Mouse (Mus musculus) liver, postnatal 0 days (tissue): ENCODE data around the gene Pde6h. TPM values are rescaled to one million over a fixed set of nuclear protein-coding genes. Genes with fewer than 3 reads are reported as not detected.

Experiments used
- ATAC-seq: fragments of 200-750 bp; cut with Nextera tagmentation; 2 replicates; pipeline ENCODE4 v1.8.0; 2017; ENCODE audit warnings: mild to moderate bottlenecking, moderate library complexity
- DNase-seq: peaks from one replicate; pipeline ENCODE4 v3.0.0-alpha.2; 2016
- H3K27ac ChIP-seq: fragments of 300-500 bp; sonication (generic); 2 replicates; pipeline ENCODE4 v1.5.1; 2014; ENCODE audit warnings: antibody characterized with exemption, moderate library complexity, mild to moderate bottlenecking, low read depth
- H3K27me3 ChIP-seq: fragments of 300-500 bp; sonication (generic); 2 replicates; pipeline ENCODE4 v1.6.1; 2014; ENCODE audit warnings: low read length, control low read depth, mixed read lengths; ENCODE audit not compliant: insufficient read depth
- H3K36me3 ChIP-seq: fragments of 300-500 bp; sonication (generic); replicated peaks from 2 replicates; pipeline ENCODE4 v1.6.1; 2014; ENCODE audit warnings: mild to moderate bottlenecking, control low read depth, low read length, moderate library complexity, mixed read lengths; ENCODE audit not compliant: insufficient read depth
- H3K4me1 ChIP-seq: fragments of 300-500 bp; sonication (generic); 2 replicates; pipeline ENCODE4 v1.6.1; 2014; ENCODE audit warnings: antibody characterized with exemption, mild to moderate bottlenecking, control low read depth; ENCODE audit not compliant: insufficient read depth
- H3K4me2 ChIP-seq: fragments of 300-500 bp; sonication (generic); 2 replicates; pipeline ENCODE4 v1.6.1; 2014; ENCODE audit warnings: low read depth, mild to moderate bottlenecking, low read length, moderate library complexity, mixed read lengths
- H3K4me3 ChIP-seq: fragments of 300-500 bp; sonication (generic); 2 replicates; pipeline ENCODE4 v1.5.1; 2014; ENCODE audit warnings: low read depth, low read length
- H3K9ac ChIP-seq: fragments of 300-500 bp; sonication (generic); replicated peaks from 2 replicates; pipeline ENCODE4 v1.6.1; 2014; ENCODE audit warnings: mild to moderate bottlenecking, moderate library complexity
- H3K9me3 ChIP-seq: fragments of 300-500 bp; sonication (generic); 2 replicates; pipeline ENCODE4 v1.6.1; 2016; ENCODE audit warnings: mild to moderate bottlenecking, control low read depth, low read length, mixed read lengths
- CTCF ChIP-seq: sonication (generic); IDR thresholded peaks from 2 replicates; pipeline ENCODE4 v1.5.1; 2016; ENCODE audit warnings: antibody characterized with exemption, low read depth
- EP300 ChIP-seq: IDR thresholded peaks from 2 replicates; pipeline ENCODE4 v1.6.1; 2016; ENCODE audit warnings: antibody characterized with exemption, low read depth, mild to moderate bottlenecking
- WGBS: fragments of 180-500 bp; shearing (Covaris S2); extraction: QIAGEN DNeasy Blood & Tissue Kit; methylation state at CpG from one replicate; pipeline ENCODE4 v1.1.7; 2014; ENCODE audit not compliant: insufficient replicate concordance; 5-methylcytosine and 5-hydroxymethylcytosine counted together
- polyA plus RNA-seq: library from polyadenylated mRNA; unstranded; fragments of >200 nt; fragmentation: Nextera tagmentation; extraction: Ambion mirVana; gene quantifications from 2 replicates; pipeline ENCODE4 v1.2.1, GENCODE M21; 2015

Gene Pde6h
- polyA plus RNA-seq, 1 experiment from 2014 or later: 0.34 TPM

DNA sequence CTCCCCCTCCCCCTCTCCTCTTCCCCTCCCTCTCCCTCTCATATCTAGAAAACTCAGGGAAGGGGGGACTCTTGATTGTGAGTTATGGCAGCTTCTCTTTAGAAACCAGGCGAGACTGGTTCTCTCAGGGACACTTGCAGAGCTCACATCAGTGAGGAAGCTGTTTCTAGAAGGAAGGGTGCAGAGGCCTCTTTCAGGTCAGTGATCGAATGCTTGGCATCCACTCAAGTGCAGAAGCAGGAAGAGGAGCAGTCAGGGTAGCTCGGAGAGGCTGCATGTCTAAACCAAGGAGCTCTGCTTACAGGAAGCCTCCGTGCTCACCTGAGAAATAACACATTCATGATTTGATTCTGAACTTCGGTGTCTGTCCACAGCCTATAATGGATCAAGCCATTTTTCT, 87.6 kb downstream of the Pde6h start:
- Histone ChIP-seq H3K27me3 (no peaks in the 10 kb centered on the region), H3K36me3 (no peaks in the 10 kb centered on the region), H3K9ac (no peak overlapping the region), H3K9me3 (no peaks in the 10 kb centered on the region), H3K4me2 (no peak overlapping the region), H3K4me1 (no peaks in the 10 kb centered on the region), H3K27ac (no peak overlapping the region), H3K4me3 (no peak overlapping the region)
- no peak for ATAC-seq
- no peak for DNase-seq
- TF ChIP-seq EP300 (no peak), CTCF (no peak)
- WGBS: 48% methylated on average over 5 of the region's 5 CpGs

DNA sequence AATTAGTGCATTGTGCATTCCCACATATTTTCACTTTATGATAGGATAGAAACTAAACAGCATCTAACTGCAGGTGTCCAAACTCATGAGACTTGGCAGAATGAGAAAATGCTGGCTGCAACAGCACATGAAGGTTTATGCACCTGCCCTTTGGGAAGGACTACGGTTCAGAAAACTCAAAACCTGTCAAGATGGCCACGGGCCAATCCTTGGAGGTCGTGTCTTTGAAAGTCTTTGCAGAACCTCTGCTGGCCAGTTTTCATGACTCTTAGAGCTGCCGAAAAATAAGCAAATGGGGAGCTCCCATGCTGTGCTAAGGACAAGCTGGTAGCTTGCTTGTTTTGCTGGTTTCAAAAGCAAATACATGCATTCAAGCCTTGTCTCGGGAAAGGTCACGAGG, 90.7 kb downstream of the Pde6h start:
- WGBS: 64% methylated on average over 6 of the region's 6 CpGs
- H3K4me3 ChIP-seq: no peak overlapping the region
- DNase-seq (no peak), ATAC-seq (no peak)
- no peak for TF ChIP-seq CTCF
- no peak for TF ChIP-seq EP300
- H3K27ac ChIP-seq: no peak overlapping the region
- no peaks in the 10 kb centered on the region for H3K9me3 ChIP-seq
- no peaks in the 10 kb centered on the region for H3K4me1 ChIP-seq
- no peak overlapping the region for H3K4me2 ChIP-seq
- H3K27me3 ChIP-seq: no peaks in the 10 kb centered on the region
- H3K36me3 ChIP-seq: no peaks in the 10 kb centered on the region
- H3K9ac ChIP-seq: no peak overlapping the region

DNA sequence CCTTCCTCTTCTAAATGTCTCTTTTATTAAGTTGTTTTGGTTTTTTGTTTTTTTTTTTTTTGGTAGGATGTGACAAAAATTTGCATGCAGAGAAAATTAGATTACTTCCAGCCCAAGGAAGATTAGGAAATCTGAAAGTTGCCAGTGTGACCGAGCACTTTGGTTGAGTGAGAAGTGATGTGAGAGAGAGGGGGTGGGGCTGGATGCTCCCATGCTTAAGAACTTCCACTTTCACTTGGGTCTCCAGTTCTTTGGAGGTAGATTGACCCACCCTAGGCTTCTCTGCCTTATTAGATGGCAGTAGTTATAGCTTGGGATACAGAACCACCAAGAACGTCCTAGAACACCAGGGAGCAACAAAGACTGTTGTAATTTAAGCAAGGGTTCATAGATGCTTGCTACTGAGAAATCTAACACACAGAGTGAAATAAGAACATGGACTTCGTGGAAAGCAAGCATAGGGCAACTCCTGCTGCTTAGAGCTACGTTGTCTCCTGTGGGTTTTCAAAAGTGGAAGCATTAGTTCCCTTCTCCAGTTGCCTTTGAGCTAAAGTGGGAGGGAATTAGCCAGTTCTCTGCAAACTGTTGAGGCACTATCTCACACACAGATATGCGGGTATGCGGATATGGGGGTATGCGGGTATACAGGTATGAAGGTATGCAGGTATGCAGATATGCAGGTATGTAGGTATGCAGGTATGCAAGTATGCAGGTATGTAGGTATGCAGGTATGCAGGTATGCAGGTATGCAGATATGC, 93.8 kb downstream of the Pde6h start:
- no peak overlapping the region for H3K27ac ChIP-seq
- ATAC-seq: no peak
- no peaks in the 10 kb centered on the region for H3K36me3 ChIP-seq
- WGBS: 70% methylated on average over 7 of the region's 7 CpGs
- H3K27me3 ChIP-seq: no peaks in the 10 kb centered on the region
- no peak for TF ChIP-seq EP300
- no peak for TF ChIP-seq CTCF
- no peaks in the 10 kb centered on the region for H3K9me3 ChIP-seq
- DNase-seq: no peak
- no peaks in the 10 kb centered on the region for H3K4me1 ChIP-seq
- no peak overlapping the region for H3K9ac ChIP-seq
- H3K4me3 ChIP-seq: no peak overlapping the region
- no peak overlapping the region for H3K4me2 ChIP-seq

Other genes starting within 250 kb of the Pde6h start
- 0.57 and 0.99 TPM in 2 replicates for gene Gucy2c, start 142.1 kb upstream of the Pde6h start, polyA plus RNA-seq
- gene Hist4h4, start 119.4 kb upstream of the Pde6h start, polyA plus RNA-seq: 1.1 and 1.4 TPM in 2 replicates
- 147 and 152 TPM in 2 replicates for gene H2afj, start 115.6 kb upstream of the Pde6h start, polyA plus RNA-seq
- gene BC049715, start 96.2 kb upstream of the Pde6h start, polyA plus RNA-seq: 0.44 and 0.99 TPM in 2 replicates
- gene Wbp11, start 95.6 kb upstream of the Pde6h start, polyA plus RNA-seq: 32.8 and 33.8 TPM in 2 replicates
- gene Smco3, start 88.4 kb upstream of the Pde6h start, polyA plus RNA-seq: not detected in 2 replicates
- gene Art4, start 66.1 kb upstream of the Pde6h start, polyA plus RNA-seq: 10.6 and 11.1 TPM in 2 replicates
- gene Mgp, start 48.0 kb upstream of the Pde6h start, polyA plus RNA-seq: 4.5 and 6.2 TPM in 2 replicates
- 0.40 and 0.42 TPM in 2 replicates for gene Erp27, start 1.7 kb upstream of the Pde6h start, polyA plus RNA-seq
- 190 and 192 TPM in 2 replicates for gene Arhgdib, start 18.1 kb downstream of the Pde6h start, polyA plus RNA-seq
- gene Rerg, start 246.7 kb downstream of the Pde6h start, polyA plus RNA-seq: 5.6 and 6.9 TPM in 2 replicates